Mouse (Mus musculus): ENCODE data around the gene Trio. TPM values are rescaled to one million over a fixed set of nuclear protein-coding genes. Genes with fewer than 3 reads are reported as not detected.

The Trio gene
- total RNA-seq, 2 experiments from 2014 or later, result 266 to 349 TPM

- no peak for DNase-seq
Measured at GRCm38 (mm10) chr15:27708499-27708898, 317.1 kb downstream of the Trio start.

GRCm38 (mm10) chr15:27702972-27703313, 322.7 kb downstream of the Trio start:
- DNase-seq, result no peak

DNA sequence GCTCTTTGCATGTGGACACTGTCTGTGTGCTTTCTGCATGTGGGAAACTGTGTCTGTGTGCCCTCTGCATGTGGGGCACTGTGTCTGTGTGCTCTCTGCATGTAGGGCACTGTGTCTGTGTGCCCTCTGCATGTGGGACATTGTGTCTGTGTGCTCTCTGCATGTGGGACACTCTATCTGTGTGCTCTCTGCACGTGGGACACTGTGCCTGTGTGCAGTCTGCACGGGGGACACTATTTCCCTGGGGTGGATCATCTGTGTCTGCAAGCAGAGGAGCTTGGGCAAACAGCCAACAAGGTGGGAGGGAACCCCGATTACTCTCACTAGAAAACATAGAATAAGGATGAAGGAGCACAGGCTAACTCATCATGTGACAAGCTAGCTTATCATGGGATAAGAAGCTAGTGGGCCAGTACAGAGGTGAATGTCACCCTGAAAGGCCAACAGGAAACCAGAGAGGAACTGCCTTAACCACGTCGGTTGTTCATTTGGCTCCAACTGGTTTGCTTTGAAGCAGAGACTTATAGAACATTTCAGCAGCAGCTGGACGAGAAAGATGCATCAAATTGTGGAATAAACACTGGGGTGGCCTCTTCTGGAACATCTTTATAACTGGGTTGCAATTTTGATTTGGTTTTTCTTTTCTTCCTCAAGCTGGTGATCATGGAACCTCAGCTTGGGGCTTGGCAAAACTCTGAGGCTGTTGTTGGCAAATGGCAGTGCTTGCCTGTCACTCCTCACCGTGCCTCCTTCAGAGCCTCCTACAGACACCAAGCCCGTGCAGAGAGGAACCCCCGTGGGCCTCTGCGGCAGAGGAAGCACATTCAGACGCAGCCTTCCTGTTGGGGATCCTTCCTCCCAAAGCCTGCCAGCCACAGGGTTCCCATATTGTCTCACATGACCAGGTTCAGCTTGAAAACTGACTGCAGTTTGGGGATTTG, 323.3 kb downstream of the Trio start:
- no peak for DNase-seq

DNA sequence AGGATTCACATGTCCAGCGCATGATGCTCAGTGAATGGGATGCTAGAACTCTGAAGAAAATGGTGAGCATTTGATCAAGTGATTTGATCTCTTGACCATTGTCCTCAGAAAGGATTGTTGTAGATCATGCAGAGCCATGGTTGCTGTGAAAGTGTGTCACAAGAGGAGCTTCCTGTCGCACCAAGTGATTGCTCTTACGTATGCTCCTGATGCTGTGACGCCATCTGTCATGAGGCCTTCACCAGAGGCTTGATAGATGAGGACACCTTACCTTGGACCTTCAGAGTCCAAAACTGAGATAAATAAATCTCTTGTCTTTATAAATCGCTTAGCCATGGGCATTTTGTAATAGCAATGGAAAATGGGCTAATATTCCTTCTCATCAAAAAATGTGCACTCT, 328.0 kb downstream of the Trio start:
- DNase-seq, result no peak

DNA sequence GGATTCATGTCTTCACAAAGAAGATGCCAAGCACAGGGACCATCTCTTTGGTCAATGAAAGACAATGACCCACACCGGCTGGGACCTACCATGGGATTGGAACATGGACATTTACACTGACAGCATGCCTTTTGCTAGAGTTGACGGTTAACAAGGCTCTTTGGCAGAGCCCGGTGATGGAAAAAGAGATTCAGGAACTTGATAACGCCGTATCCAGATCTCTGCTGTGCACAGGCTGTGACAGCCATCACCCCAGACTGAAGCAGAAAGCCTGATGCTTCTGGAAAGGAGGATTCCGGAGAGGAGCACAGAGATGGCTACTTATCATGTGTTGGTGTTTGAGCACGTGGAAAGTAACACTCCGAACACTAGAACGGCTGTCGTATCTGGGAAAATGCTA, 332.4 kb downstream of the Trio start:
- DNase-seq, result no peak

- no peak for DNase-seq
Measured at GRCm38 (mm10) chr15:27692161-27692560, 333.5 kb downstream of the Trio start.

DNA sequence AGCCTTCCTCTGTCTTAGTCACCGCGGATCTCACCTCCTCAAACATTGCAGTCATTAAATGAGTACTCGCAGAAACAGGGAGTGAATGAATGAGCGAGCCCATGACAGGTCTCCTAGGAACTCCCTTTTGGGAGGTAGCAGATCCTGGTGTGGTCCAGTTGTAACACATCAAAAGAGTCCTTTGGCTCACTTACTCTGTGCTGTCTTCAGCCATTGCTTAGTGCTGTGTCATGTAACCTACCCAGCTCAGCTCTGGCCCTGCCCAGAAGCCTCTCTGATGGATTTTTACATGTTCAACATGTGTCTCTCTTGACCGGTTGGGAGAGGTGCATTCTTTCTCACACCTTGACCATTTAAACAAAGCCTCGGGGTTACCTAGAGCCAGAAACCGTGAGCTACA, 334.4 kb downstream of the Trio start:
- no peak for DNase-seq

DNA sequence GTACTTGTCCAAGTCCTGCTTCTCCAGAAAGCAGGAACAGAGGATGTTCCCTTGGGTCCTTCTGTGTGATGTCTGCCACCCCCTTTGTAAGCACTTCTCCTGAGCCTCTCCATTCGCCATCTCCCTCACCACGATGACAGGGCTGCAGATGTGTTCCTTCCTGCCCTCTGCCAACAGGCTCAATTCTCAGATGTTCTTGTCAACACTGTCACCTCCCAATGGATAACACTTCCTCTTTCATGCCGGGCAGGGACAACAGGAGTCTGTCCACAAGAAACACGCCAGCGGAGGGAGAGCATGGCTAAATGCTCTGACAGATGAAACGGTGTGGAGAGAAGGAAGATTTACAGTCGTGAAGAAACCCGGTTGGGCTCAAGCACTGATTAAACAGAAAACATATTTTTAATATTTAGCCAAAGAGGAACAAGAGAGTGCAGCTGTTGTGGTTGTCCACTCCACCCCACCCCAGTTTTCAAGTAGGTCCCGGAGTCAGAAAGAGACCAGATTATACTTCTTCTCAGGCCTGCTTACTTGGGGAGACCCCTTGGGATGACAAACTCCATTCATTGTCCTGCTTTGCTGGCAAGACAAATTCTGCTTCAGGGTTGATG, 337.5 kb downstream of the Trio start:
- no peak for DNase-seq

DNA sequence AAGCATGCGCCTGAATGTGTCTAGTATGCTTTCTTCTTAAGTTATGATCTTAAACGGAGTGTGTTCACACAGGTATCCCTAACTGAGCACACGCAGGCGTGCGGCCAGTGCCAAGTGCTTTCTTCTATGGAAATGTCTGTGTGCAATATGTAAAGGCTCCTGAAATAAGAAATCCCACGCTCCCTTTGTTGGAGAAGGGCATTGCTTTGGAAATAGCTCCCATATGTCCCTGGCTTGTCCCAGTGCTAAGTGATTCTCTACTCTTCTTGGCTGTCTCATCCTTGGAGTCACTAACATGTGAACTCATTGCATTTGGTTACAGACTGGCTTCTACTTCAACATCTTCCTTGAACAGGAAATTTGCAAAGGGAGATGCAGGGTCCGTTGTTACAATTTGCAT, 340.8 kb downstream of the Trio start:
- no peak for DNase-seq

DNA sequence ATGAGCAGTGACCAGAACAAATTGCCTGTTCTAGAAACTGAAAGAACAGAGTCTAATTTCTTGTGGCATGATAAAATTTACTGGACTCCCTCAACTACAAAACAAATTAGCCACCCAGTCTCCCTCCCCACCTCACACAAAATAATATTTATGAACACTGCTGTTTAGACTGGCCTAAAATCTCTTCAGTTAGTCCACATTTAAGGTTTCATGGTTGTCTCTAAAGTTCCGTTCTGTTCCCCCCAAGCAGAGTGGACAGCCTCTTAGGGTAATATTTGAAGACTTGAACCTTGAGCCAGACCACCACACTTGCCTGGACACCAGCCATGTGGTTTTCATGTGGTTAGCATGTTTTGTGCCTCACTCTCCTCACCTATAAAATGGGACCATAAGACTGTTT, 342.4 kb downstream of the Trio start:
- DNase-seq, result no peak

DNA sequence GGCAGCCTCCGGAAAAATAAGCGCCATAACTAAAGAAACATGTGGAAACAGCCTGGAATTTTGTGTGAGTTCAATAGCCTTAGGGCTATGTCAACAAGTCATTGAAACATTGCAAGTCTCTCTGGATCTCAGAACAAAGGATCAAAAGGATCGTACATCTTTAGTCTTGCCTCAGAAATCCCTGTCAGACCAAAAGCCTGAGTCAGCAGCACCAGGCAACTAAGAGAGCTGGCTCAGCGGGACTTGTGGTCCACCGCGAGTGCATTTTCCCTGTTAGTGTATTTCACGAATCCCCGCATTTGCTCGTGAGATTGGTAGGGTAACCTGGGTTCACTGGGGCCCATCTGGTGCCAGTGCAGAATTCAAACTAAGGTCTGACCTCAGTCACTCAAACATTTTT, 343.0 kb downstream of the Trio start:
- DNase-seq, result no peak

DNA sequence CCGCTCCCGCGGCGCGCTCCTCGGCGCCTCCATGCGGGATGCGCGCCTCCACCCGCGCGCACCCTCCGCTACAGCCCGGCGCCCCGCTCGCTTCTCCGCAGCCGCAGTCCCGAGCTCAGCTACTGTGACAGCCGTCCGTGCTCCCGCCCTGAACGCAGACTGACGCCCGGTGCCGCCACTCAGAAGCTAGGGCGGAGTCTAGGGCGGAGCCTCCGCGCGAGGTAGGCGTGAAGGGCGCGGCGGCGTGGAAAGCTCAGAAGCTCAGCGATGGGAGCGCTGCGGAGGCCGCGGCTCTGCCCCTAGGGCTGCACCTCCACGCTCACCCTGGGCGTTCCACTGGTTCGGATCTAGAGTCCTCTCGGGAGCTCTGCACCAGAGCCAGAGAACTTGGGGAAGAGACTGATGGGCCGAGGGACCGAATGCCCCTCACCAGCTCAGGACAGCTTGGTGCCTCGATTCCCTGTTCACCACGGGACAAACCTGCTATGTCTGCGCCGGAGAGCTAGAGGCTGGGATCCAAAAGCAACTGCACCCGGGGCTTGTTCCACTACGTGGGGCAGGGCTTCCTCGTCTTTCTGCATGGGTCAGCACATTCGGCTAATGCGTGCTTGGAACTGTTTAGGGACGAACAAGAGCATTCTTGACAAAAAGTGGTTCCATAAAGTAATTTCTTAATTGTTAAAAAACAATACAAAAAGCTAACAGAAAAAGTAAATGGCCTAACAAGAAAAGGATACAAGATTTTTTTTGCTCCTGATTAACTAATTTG, 344.0 kb downstream of the Trio start, which contains the start of gene Otulinl:
Otulinl (minus strand) TSS at position 161 of the 769 bp plus-strand sequence.
- DNase-seq, result peak; percentile 97

GRCm38 (mm10) chr15:27680997-27681396, 344.7 kb downstream of the Trio start:
- no peak for DNase-seq

Other genes starting within 250 kb of the Trio start
- gene Dnah5, start 177.9 kb upstream of the Trio start, total RNA-seq (2021), result 1 to 10 TPM; 3.4 to 3.7 TPM